Mouse (Mus musculus) thymus, postnatal 4 days (tissue): ENCODE data around the gene Tbx6.

Experiments
- DNase-seq: peaks from one replicate; pipeline ENCODE4 v3.0.0; 2021

Gene Tbx6

GRCm38 (mm10) chr7:126795387-126796317 lies 14.4 kb downstream of the Tbx6 start:
- peak; percentile 54 for DNase-seq

GRCm38 (mm10) chr7:126796350-126796932 lies 15.2 kb downstream of the Tbx6 start:
- peak; percentile 76 for DNase-seq

- DNase-seq = peak; percentile 30
Measured at GRCm38 (mm10) chr7:126797411-126798126, 16.3 kb downstream of the Tbx6 start, which contains the start of gene Fam57b. Gene Fam57b, plus strand, starts transcription at chr7:126797668.

GRCm38 (mm10) chr7:126798127-126799049 lies 17.1 kb downstream of the Tbx6 start:
- peak; percentile 75 for DNase-seq

GRCm38 (mm10) chr7:126799050-126799467 lies 17.8 kb downstream of the Tbx6 start:
- peak; percentile 96 for DNase-seq

GRCm38 (mm10) chr7:126799468-126800268 lies 18.4 kb downstream of the Tbx6 start:
- DNase-seq = peak; percentile 51

- no peak for DNase-seq
Measured at GRCm38 (mm10) chr7:126800269-126801056, 19.2 kb downstream of the Tbx6 start.

- DNase-seq = no peak
Measured at GRCm38 (mm10) chr7:126801057-126801422, 19.8 kb downstream of the Tbx6 start.

- DNase-seq = no peak
Measured at GRCm38 (mm10) chr7:126802134-126802889, 21.0 kb downstream of the Tbx6 start.

- no peak for DNase-seq
Measured at GRCm38 (mm10) chr7:126803181-126803580, 21.9 kb downstream of the Tbx6 start.

- DNase-seq = no peak
Measured at GRCm38 (mm10) chr7:126803751-126804150, 22.5 kb downstream of the Tbx6 start.

- DNase-seq = no peak
Measured at GRCm38 (mm10) chr7:126806956-126807355, 25.7 kb downstream of the Tbx6 start.

- no peak for DNase-seq
Measured at GRCm38 (mm10) chr7:126807405-126807804, 26.1 kb downstream of the Tbx6 start.

GRCm38 (mm10) chr7:126808703-126809455 lies 27.6 kb downstream of the Tbx6 start:
- DNase-seq = peak; percentile 61

GRCm38 (mm10) chr7:126809723-126810369 lies 28.6 kb downstream of the Tbx6 start:
- no peak for DNase-seq

- no peak for DNase-seq
Measured at GRCm38 (mm10) chr7:126815726-126816222, 34.5 kb downstream of the Tbx6 start.

- DNase-seq = no peak
Measured at GRCm38 (mm10) chr7:126816494-126816893, 35.2 kb downstream of the Tbx6 start.

GRCm38 (mm10) chr7:126817595-126817994 lies 36.3 kb downstream of the Tbx6 start:
- no peak for DNase-seq
